Mouse (Mus musculus) limb, embryonic 11.5 days (tissue): ENCODE data around the gene Slc22a13. TPM values are rescaled to one million over a fixed set of nuclear protein-coding genes. Genes with fewer than 3 reads are reported as not detected.

Source experiments
- ATAC-seq: fragments of 200-750 bp; cut with Nextera tagmentation; 2 replicates; pipeline ENCODE4 v1.8.0; 2017; ENCODE audit warnings: low read depth; ENCODE audit not compliant: insufficient number of reproducible peaks, low FRiP score, low TSS enrichment
- DNase-seq: peaks from one replicate; pipeline ENCODE4 v3.0.0-alpha.2; 2015; ENCODE audit warnings: low spot score
- H3K27ac ChIP-seq: fragments of 300-500 bp; sonication (generic); replicated peaks from 2 replicates; pipeline ENCODE4 v1.5.1; 2014; ENCODE audit warnings: low read depth, mild to moderate bottlenecking, low read length
- H3K27me3 ChIP-seq: fragments of 300-500 bp; sonication (generic); 2 replicates; pipeline ENCODE4 v1.6.1; 2014; ENCODE audit warnings: mild to moderate bottlenecking, low read length, mixed read lengths; ENCODE audit not compliant: control insufficient read depth, insufficient read depth
- H3K36me3 ChIP-seq: fragments of 300-500 bp; sonication (generic); 2 replicates; pipeline ENCODE4 v1.6.1; 2014; ENCODE audit warnings: mild to moderate bottlenecking, low read length, moderate library complexity, mixed read lengths; ENCODE audit not compliant: control insufficient read depth, insufficient read depth
- H3K4me1 ChIP-seq: fragments of 300-500 bp; sonication (generic); 2 replicates; pipeline ENCODE4 v1.6.1; 2014; ENCODE audit warnings: low read length, mixed read lengths; ENCODE audit not compliant: control insufficient read depth, insufficient read depth
- H3K4me2 ChIP-seq: fragments of 300-500 bp; sonication (generic); 2 replicates; pipeline ENCODE4 v1.6.1; 2014; ENCODE audit warnings: low read depth, mild to moderate bottlenecking, moderate library complexity; ENCODE audit not compliant: severe bottlenecking
- H3K4me3 ChIP-seq: fragments of 300-500 bp; sonication (generic); 2 replicates; pipeline ENCODE4 v1.5.1; 2014; ENCODE audit warnings: low read depth, low read length
- H3K9ac ChIP-seq: fragments of 300-500 bp; sonication (generic); 2 replicates; pipeline ENCODE4 v1.6.1; 2014; ENCODE audit warnings: mild to moderate bottlenecking, low read length
- H3K9me3 ChIP-seq: fragments of 300-500 bp; sonication (generic); 2 replicates; pipeline ENCODE4 v1.6.1; 2016; ENCODE audit warnings: low read length; ENCODE audit not compliant: control insufficient read depth
- WGBS: fragments of 180-500 bp; shearing (Covaris S2); extraction: QIAGEN DNeasy Blood & Tissue Kit; methylation state at CpG from one replicate; pipeline ENCODE4 v1.1.7; 2014; 5-methylcytosine and 5-hydroxymethylcytosine counted together
- polyA plus RNA-seq: library from polyadenylated mRNA; unstranded; fragments of >200 nt; fragmentation: Nextera tagmentation; extraction: Ambion mirVana; gene quantifications from 2 replicates; pipeline ENCODE4 v1.2.1, GENCODE M21; 2014

The Slc22a13 gene
- not detected in 2 replicates for polyA plus RNA-seq

DNA sequence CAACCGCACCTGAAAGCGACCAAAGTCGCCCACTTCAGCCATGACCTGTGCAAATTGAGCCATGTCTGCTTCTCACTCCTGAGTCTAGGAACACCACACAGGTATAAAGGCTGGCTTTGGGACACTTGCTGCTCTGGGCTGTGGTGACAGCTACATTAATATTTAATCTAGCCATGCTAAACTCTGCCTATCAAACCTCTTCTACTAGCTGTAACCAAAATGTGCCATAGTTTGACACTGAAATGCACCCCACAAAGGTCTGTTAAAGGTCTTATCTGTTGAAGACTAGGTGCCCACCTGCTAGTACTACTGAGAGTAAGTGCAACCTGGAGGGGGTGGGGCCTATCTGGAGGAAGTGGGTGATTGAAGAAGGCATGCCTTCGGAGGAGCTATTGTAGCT, at the start of gene Slc22a13:
Gene Slc22a13, minus strand, starts transcription at position 101 of the 400 bp plus-strand sequence.
- H3K4me1 ChIP-seq = no peaks in the 10 kb centered on the region
- no peak within 1 kb of the TSS for H3K4me3 ChIP-seq
- no peaks in the 10 kb centered on the region for H3K27me3 ChIP-seq
- no peak within 1 kb of the TSS for H3K9ac ChIP-seq
- H3K36me3 ChIP-seq = no peaks in the 10 kb centered on the region
- WGBS = 88% methylated on average over 4 of the region's 4 CpGs
- ATAC-seq (no peak), DNase-seq (no peak)
- H3K27ac ChIP-seq = no peak within 1 kb of the TSS
- H3K4me2 ChIP-seq = no peak within 1 kb of the TSS
- H3K9me3 ChIP-seq = no peaks in the 10 kb centered on the region; the same call in 1 of the 2 replicates

DNA sequence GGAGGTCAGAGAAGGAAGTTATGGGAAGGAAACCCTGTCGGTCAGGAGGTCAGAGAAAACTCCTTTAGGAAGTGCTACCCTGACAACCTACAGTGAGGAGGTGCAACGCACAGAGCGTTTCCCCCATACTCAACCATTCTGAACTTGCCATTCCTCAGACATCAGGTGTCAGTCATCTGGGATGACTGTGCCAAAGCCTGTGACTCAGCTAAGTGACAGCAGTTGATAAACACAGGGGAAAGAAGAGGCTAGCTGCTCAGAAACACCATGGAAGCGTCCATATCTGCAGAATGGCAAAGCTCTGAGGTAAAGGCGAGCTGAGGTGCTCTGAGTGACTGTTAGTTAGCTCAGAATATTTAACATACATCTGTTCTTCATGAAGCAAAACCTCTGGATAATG, 49.2 kb upstream of the Slc22a13 start:
- no peak overlapping the region for H3K27ac ChIP-seq
- H3K9ac ChIP-seq = no peak overlapping the region
- H3K9me3 ChIP-seq = no peaks in the 10 kb centered on the region
- 92% methylated on average over 5 of the region's 5 CpGs for WGBS
- no peak overlapping the region for H3K4me3 ChIP-seq
- DNase-seq (no peak), ATAC-seq (no peak)
- H3K27me3 ChIP-seq = no peaks in the 10 kb centered on the region
- no peak overlapping the region for H3K4me2 ChIP-seq
- no peaks in the 10 kb centered on the region for H3K4me1 ChIP-seq
- peaks cover 2% of the 10 kb centered on the region; the same call in 1 of the 2 replicates for H3K36me3 ChIP-seq

DNA sequence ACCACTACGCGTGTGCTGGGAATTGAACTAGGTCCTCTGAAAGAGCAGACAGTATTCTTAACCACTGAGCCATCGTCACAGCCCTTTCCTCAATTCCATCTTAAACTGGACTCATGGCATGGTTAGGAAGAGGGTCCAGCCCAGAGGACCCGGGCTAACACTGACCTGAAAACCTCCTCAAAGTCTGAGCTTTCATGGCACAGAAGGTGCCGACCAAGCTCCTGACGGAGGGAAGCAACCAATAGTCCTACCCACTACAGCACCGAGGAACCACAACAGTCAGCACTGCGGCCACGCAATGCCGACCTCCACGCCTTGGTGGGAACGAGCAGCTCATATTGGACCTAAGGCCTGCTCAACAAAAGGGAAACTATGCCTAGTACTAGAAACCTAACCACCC, 47.3 kb upstream of the Slc22a13 start:
- Histone ChIP-seq H3K27me3 (no peaks in the 10 kb centered on the region), H3K9me3 (no peaks in the 10 kb centered on the region), H3K9ac (no peak overlapping the region), H3K4me2 (no peak overlapping the region), H3K4me3 (no peak overlapping the region), H3K27ac (no peak overlapping the region), H3K4me1 (no peaks in the 10 kb centered on the region), H3K36me3 (peaks cover 2% of the 10 kb centered on the region; the same call in 1 of the 2 replicates)
- ATAC-seq (no peak), DNase-seq (no peak)
- 97% methylated on average over 12 of the region's 12 CpGs for whole genome bisulfite sequencing

DNA sequence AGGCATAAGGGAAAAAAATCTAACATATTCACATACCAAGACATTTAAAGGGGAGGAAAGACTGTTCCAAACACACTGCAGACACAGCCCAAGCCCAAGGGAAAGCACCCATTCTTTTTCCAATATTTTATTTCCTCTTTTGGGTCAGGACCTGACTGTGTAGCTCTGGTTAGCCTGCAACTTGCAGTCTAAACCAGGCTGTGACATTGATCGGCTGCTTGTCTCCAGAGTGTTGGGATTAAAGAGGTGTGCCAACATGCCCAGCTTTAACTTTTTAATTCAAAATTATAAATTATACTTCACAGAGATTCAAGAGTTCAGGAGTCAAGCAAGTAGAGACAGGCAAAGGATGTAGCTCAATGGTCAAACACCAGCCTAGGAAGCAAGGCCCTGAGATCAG, 46.2 kb upstream of the Slc22a13 start:
- DNase-seq = no peak
- Histone ChIP-seq H3K4me1 (no peaks in the 10 kb centered on the region), H3K27me3 (no peaks in the 10 kb centered on the region), H3K9ac (no peak overlapping the region), H3K4me3 (no peak overlapping the region), H3K9me3 (no peaks in the 10 kb centered on the region), H3K4me2 (no peak overlapping the region), H3K27ac (no peak overlapping the region), H3K36me3 (peaks cover 2% of the 10 kb centered on the region; the same call in 1 of the 2 replicates)
- 92% methylated on average over 1 of the region's 1 CpGs for WGBS
- ATAC-seq = no peak

DNA sequence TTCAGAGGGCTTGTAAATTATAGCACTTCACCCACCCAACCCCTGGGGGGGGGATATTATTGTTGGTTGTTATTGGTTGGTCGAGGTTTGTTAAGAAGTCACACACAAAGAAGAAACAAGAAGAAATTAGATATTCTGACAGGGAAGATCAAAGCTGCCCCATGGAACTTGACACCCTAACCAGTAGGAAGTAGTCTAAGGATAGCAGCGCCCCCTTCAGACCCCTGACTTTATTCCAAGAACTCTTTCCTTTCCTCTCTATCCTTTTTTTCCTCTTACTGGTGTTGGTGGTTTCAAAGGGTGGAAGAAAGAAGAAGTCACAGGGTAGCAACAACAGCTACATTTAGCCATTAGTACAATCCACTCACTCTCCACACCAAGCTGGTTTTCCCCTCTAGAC, 45.3 kb upstream of the Slc22a13 start:
- no peaks in the 10 kb centered on the region for H3K27me3 ChIP-seq
- no peak overlapping the region for H3K4me2 ChIP-seq
- no peak overlapping the region for H3K9ac ChIP-seq
- H3K4me1 ChIP-seq = no peaks in the 10 kb centered on the region
- ATAC-seq (no peak), DNase-seq (no peak)
- H3K36me3 ChIP-seq = peaks cover 2% of the 10 kb centered on the region; the same call in 1 of the 2 replicates
- H3K4me3 ChIP-seq = no peak overlapping the region
- 86% methylated on average over 2 of the region's 2 CpGs for WGBS
- H3K27ac ChIP-seq = no peak overlapping the region
- H3K9me3 ChIP-seq = no peaks in the 10 kb centered on the region

DNA sequence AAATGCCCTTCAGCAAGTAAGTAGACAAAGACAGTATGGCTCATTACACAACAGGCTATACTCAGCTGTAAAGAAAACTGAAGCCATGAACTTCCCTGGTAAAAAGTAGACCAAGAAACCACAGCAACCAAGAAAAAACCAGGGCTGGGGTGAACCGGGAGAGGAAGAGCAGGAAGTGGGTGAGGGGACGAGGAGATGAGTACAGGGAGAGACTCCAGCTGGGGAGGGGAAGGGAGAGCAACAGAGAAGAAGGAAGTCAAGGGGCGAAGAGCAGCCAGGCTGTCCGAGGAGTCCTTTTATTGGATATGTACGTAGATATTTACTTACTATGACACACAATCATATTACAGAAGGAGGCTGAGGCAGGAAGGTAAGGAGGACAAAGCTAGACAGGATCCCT, 39.1 kb upstream of the Slc22a13 start:
- H3K9me3 ChIP-seq = no peaks in the 10 kb centered on the region
- H3K4me3 ChIP-seq = no peak overlapping the region
- H3K27ac ChIP-seq = no peak overlapping the region
- no peaks in the 10 kb centered on the region for H3K4me1 ChIP-seq
- no peaks in the 10 kb centered on the region for H3K27me3 ChIP-seq
- no peak for DNase-seq
- 87% methylated on average over 5 of the region's 5 CpGs for WGBS
- no peak overlapping the region for H3K9ac ChIP-seq
- H3K4me2 ChIP-seq = no peak overlapping the region
- no peaks in the 10 kb centered on the region for H3K36me3 ChIP-seq
- no peak for ATAC-seq

DNA sequence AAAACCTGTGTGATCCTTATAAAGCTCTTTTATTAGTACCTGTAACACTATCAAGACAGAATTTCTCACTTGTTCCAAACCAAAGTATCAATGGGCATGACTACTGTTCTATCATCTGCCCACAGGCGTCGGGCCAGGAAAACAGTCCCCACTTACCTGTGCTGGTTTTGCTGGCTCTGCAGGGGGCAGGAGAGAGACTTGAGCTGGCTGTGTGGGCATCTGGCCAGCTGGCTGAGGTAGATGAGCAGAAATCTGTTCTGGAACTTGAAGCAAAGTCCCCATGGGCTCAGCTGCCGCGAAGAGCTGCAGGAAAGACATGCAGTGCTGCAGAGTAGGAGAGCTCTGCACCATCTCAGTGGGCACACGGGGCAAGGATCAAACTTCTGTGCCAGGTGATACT, 37.9 kb upstream of the Slc22a13 start:
- H3K27me3 ChIP-seq = no peaks in the 10 kb centered on the region
- no peak overlapping the region for H3K4me2 ChIP-seq
- H3K9me3 ChIP-seq = no peaks in the 10 kb centered on the region
- no peak for DNase-seq
- no peaks in the 10 kb centered on the region for H3K4me1 ChIP-seq
- no peak overlapping the region for H3K9ac ChIP-seq
- H3K4me3 ChIP-seq = no peak overlapping the region
- H3K27ac ChIP-seq = no peak overlapping the region
- 92% methylated on average over 5 of the region's 5 CpGs for WGBS
- ATAC-seq = no peak
- H3K36me3 ChIP-seq = no peaks in the 10 kb centered on the region; the same call in 1 of the 2 replicates

DNA sequence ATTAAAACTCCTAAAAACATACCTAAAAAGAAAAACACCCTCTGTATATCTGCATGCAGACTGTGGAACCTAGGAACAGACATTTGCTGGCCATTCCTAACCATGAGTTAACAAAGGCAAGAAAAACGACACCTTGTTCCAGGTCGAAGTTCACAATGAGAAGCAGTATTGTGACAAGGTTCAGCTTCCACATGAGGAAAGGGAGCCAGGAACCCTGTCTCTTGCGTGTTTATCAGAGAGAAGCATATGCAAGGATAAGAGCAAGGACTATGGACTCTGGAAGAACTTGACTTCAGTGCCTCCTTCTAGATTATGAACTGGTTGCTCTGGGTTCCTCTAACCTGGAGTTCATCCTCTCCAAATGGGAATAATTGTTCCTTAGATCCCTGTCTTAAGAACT, 35.1 kb upstream of the Slc22a13 start:
- no peaks in the 10 kb centered on the region for H3K9me3 ChIP-seq
- H3K27me3 ChIP-seq = no peaks in the 10 kb centered on the region
- DNase-seq = no peak
- H3K4me3 ChIP-seq = no peak overlapping the region
- ATAC-seq = no peak
- no peak overlapping the region for H3K9ac ChIP-seq
- no peaks in the 10 kb centered on the region; the same call in 1 of the 2 replicates for H3K36me3 ChIP-seq
- no peaks in the 10 kb centered on the region for H3K4me1 ChIP-seq
- WGBS = 93% methylated on average over 3 of the region's 3 CpGs
- no peak overlapping the region for H3K4me2 ChIP-seq
- no peak overlapping the region for H3K27ac ChIP-seq

DNA sequence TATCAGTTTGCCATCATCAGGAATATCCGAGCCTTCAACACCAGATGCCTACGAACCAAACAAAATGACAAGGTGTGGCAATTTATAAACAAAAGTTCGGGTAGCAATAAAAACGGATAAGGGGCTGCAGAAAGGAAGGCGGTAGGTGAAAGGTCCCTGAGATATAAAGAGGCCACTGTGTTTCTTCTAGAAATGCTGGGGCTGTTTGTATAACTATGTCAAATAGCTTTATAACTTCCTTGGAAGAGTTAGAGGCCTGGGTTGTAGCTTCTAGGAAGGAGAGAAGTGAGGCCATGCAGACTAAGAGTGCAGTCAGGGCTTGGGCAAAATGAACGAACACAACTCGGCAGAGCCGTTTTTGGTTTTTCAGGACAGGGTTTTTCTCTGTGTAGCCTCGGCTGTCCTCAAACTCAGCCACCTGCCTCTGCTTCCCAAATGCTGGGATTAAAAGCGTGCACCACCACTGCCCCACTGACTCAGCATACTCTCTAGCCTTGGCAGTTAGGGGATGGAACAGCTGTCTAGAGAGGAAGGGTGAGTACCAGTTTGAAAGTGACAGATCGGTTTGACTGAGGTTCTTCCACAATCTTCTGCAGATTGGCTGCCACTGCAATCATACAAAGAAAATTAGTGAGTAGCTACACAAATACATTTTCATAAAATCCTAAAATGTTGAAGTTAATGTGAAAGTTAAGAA, 32.4 kb upstream of the Slc22a13 start:
- DNase-seq (no peak), ATAC-seq (no peak)
- Histone ChIP-seq H3K4me2 (no peak overlapping the region), H3K4me1 (no peaks in the 10 kb centered on the region), H3K9ac (no peak overlapping the region), H3K36me3 (no peaks in the 10 kb centered on the region; the same call in 1 of the 2 replicates), H3K9me3 (no peaks in the 10 kb centered on the region), H3K4me3 (no peak overlapping the region), H3K27me3 (no peaks in the 10 kb centered on the region), H3K27ac (no peak overlapping the region)
- 78% methylated on average over 11 of the region's 11 CpGs for WGBS
